Mouse (Mus musculus): ENCODE measurements at regions not wholly inside any gene's neighbourhood (a gene's known extent, or its start where the extent isn't known, plus 50 kb on each side); places are given as distances from the start of the nearest gene placed in this dataset.

GRCm38 (mm10) chr15:97578046-97578445, 127.6 kb downstream of the Rpap3 start:
- no peak for DNase-seq (ENCODE audit: low spot score in 2 of 2)

DNA sequence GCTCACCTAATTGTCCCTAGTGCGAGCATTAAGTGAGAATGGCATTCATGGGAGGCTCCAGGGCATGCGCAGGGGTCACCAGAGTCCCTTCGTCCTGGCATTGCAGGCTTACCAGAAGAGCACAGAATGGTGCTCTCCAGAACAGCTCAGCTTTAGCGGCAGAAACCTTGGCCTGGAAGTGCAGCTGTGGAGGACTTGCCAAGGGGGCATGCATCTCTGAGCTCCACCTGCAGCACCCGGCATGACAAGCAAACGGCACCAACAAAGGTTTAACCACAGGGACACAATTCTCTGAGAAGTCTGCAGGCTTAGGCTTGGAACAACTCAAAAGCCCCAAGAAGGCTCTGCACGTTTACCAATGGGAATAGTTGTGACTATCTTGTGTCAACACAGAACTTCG, 128.4 kb downstream of the Rpap3 start:
- DNase-seq (ENCODE audit: low spot score in 2 of 2), result no peak

DNA sequence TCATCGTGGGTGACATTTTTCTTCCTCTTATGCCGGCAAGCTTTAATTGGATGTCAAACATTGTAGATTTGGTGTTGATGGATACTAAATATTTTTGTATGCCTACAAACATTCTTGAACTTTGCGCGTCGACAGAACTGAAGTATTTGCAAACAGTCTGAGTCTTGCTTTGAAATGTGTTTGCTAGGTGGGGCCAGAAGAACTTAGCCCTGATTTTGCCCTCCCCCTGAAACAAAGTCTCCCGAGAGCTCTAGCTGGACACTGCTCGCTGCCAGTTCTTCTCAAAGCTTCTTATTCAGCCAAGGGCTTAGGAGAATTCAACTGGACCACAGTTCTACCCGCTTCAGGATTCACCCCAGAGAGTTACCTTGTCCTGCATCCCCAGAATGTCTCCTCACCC, 133.0 kb downstream of the Rpap3 start:
- no peak for DNase-seq (ENCODE audit: low spot score in 2 of 2)

DNA sequence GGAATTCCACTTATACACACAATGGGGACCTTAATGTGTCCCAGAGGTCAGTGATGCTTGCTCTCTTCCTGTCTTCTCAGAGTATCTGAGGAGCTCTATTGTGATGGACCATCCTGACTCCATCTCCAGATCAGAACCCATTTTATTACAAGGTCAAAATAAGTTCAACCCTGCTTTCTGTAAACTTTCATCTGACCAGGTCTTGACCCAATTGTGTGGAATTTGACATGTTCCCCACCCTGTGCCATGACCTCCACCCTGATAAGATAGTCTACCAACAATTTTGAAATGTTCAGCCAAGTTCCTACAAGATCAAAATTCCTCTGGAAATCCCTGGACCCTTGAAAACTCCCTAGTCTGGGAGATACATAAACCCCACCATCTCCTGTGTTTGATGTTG, 133.7 kb downstream of the Rpap3 start:
- DNase-seq (ENCODE audit: low spot score in 2 of 2), result no peak

DNA sequence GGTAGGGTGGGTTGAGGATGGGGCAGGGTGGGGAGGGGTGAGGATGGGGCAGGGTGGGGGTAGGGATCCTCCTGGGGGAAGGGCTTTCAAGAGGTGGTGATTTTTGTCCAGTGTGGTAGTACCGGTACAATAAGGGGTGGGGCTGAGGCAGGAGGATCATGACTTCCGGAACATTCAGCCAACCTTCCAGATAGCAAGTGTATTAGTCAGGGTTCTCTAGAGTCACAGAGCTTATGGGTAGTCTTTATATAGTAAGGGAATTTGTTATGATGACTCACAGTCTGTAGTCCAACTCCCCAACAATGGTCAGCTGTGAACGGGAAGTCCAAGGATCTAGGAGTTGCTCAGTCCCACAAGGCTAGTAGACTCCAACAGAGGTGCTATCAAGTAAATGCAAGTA, 145.5 kb downstream of the Rpap3 start:
- no peak for DNase-seq (ENCODE audit: low spot score in 2 of 2)

- no peak for DNase-seq (ENCODE audit: low spot score in 2 of 2)
Measured at GRCm38 (mm10) chr15:97558725-97559124, 146.9 kb downstream of the Rpap3 start.

GRCm38 (mm10) chr15:97548354-97548753, 157.3 kb downstream of the Rpap3 start:
- no peak for DNase-seq (ENCODE audit: low spot score in 2 of 2)

DNA sequence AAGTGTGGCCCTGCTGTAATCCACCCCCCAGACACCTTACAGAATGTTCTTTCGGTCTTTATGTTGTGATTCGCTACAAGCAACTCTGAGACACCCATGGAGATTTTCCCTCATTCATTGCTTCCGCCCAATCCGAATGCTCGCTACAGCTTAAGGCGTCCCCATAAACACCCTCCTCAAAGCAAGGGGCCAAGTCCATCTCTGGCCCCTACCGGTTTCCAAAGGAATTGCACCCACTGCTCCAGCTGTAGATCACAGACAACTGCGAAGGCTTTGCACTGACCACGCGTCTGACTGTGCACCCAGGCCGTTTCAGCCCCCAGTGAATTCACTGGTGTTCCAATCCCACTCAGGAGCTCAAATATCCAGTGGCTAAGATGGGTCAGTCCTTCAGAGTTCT, 160.6 kb downstream of the Rpap3 start:
- no peak for DNase-seq (ENCODE audit: low spot score in 2 of 2)

DNA sequence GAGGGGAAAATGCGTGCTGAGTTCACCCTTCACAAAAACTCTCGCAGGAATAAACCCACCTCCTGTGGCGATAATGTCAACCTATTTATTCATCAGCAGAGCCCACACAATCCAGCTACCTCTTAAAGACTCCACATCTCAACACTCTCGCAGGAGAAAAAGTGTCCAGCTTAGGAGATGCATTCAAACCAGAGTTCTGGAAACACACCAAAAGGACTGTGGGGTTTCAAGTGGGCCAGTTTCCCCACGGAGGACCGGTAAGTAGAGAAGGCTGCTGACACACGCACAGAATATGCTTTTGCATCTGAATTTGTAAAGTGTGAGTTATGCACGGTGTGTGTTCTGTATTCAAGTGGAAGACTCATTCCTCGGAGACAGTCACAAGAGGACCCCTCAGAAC, 164.0 kb downstream of the Rpap3 start:
- DNase-seq (ENCODE audit: low spot score in 2 of 2), result no peak

DNA sequence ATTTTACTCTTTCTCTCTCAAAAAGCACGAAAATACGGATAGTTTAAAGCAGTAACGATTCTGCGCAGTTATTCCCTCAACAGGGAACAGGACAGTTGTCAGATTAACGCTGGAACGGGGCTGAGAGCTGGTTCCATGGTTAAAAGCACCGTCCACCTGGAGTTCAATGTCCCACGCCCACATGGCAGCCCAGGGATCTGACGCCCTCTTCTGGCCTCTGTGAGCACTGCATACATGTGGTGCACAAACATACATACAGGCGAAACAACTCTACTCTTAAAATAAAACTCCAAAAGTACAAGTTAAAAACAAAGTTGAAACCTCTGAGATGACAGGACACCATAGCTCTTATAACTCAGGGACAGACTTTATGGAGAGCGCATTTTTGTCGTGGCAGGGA, 169.5 kb downstream of the Rpap3 start:
- no peak for DNase-seq (ENCODE audit: low spot score in 2 of 2)

DNA sequence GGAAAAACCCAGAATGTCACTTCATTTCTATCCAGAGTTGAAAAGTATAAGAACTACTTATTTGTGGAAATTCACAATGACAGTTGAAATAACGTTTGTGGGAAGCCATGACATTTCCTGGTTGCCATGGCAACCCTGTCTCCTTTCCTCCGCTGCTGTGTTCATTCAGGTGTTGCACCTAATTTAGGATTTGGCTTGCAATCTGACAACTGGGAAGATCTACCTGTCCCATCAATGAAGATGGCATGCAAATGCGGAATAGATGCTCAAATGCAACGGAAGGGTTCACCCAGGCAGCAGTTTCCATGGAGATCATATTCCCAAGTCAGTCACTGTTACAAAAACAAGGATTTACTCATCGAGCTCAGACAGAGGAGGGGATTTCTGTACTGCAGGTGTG, 170.7 kb downstream of the Rpap3 start:
- peak; percentile 8 to 21 for DNase-seq (ENCODE audit: low spot score in 2 of 2)

DNA sequence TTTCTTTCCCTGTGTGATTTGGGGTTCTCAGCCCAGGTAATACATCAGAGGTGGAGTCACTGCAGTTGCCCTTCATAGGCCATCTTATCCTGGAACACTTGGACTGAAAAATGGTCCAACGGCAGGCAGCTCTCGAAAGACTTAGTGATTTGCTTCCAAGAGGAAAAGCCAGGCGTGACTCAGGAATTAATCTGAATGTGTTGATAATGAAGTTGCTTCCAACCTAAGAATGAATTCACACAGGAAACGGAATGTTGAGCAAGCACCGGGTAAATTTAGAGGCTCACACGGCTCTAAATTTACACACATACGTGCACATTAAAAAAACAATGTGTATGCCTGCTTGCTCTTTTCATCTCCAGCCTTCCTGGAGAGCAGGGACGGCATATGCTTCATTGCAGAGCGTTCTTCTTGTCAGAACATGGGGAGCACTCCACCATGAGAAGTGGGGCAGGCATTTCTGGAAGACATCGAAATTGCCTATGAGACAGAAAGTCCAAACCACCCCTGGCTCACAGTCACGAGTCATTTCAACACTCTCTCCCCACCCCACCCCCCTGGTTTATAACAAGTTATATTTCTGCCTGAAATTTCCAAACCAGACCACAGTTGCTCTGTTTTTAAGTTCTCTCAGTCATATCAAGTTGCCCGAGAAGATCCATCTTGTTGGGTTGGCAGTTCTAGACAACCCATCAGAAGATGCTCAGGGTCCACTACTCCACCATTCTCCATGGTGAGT, 171.9 kb downstream of the Rpap3 start:
- no peak for DNase-seq (ENCODE audit: low spot score in 2 of 2)

DNA sequence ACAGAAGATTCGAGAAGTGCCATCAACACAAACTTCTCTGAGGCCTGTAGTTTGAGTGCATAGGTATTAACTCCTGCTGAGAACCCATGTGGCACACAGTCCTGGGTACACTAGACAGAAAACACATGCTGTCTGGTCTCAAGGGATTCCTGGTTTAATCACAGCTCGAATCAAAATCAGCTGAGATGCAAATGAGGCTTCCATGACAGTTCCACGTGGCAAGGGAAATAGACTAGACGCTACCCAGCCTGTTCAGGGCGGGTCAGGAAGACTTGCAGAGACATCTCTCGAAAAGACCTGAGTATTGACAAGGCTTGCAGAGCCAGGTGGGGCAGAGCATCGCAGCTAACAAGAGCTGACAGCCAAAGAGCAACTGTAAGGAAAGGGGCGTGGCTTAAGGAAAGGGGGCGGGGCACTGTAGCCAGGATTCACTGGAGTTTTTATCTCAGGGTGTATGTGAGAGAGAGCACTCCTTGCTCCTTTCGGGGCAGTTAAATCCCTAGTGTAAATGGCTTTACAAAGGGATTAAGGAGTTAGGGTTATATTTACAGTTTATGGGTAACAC, 173.2 kb downstream of the Rpap3 start:
- DNase-seq (ENCODE audit: low spot score in 2 of 2), result no peak

DNA sequence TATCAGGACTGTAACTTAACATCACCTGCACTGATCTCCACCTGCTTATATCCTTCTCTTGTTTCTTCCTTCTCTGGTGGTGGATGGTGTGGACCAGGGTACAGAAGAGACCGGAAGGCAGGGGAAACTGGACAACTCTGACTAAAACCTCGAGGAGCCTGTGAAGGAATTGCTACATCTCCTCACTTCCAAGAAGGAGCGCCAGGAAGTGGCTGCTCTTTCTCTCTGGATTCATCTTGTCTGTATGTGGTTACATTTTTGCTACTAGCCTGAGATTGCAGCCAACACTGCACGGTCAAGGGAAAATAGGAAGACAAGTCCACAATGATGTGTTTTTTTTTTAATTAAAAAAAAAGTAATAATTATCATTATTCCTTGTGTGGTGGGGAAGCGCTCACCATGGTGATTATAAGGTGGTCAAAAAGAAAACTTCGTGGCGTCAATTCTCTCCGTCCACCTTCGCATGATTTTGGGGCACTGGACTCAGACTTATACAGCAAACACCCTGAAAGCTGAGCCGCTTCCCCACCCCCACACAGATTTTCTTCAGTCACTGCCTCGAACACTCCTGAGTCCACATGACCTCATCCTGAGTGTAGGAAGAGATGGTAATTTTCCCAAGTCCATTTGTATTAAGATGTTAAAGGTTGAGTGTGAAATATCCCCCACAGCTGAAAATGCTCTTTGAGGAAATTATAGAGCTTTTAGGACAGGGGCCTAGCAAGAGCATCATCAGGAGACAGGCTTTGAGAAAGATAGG, 177.2 kb downstream of the Rpap3 start:
- DNase-seq (ENCODE audit: low spot score in 2 of 2), result no peak

DNA sequence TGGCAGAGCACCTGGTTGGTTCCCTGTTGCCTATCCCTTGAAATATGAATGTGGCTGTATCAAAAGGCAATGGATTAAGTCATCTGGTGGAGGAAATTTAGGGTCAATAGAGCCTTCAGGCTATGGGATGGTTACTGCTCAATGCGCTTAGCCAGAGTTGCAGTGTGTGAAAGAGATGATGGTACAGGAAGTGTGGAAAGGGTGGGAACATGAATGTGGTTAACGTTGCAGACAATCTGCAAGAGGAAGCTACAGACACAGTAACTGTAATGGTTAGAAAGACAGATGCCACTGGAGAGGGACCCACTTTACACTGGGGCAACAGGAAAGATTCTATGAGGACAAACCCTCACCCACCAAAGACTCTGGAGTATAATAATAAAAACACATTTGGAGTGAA, 185.2 kb downstream of the Rpap3 start:
- DNase-seq (ENCODE audit: low spot score in 2 of 2), result no peak

DNA sequence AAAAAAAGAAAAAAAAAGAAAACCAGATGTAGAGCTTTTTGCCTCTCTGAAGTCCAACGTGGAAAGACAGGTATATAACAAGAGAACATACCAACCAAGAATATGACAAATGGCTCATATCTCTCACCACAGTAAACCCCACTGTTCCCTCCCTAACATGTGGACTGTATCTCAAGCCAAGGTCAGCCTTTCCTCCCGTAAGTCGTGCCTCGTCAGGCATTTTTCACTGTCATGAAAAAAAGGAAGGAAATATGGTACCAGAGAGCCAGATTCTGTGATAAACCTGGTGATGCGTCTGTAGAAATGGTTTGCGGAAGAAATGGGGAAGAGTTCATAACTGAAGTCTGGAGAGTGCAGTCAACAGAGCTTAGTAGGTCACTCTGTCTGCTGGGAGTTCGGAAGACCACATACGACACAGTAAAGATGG, 185.7 kb downstream of the Rpap3 start:
- no peak for DNase-seq (ENCODE audit: low spot score in 2 of 2)

GRCm38 (mm10) chr15:97517926-97518325, 187.7 kb downstream of the Rpap3 start:
- DNase-seq (ENCODE audit: low spot score in 2 of 2), result no peak

DNA sequence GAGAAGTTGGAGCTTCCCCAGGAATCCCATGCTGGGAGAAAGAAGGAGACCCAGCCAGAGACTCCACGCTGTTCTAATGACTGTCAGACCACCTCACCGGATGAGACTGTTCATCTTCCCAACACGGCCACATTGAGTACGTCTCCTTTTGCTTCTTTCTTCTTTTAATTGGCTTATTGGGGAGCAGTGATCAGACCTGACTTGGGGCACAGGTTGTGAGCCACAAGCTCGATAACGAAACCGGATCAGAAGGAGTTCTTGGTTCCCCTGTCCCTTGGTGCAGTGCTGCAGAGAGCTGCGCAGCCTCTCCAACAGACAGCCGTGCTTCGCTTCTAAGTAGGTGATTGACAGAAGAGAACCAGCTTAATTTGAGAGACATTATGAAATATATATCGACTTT, 188.4 kb downstream of the Rpap3 start:
- no peak for DNase-seq (ENCODE audit: low spot score in 2 of 2)

GRCm38 (mm10) chr15:97515773-97516172, 189.9 kb downstream of the Rpap3 start:
- DNase-seq (ENCODE audit: low spot score in 2 of 2), result no peak

DNA sequence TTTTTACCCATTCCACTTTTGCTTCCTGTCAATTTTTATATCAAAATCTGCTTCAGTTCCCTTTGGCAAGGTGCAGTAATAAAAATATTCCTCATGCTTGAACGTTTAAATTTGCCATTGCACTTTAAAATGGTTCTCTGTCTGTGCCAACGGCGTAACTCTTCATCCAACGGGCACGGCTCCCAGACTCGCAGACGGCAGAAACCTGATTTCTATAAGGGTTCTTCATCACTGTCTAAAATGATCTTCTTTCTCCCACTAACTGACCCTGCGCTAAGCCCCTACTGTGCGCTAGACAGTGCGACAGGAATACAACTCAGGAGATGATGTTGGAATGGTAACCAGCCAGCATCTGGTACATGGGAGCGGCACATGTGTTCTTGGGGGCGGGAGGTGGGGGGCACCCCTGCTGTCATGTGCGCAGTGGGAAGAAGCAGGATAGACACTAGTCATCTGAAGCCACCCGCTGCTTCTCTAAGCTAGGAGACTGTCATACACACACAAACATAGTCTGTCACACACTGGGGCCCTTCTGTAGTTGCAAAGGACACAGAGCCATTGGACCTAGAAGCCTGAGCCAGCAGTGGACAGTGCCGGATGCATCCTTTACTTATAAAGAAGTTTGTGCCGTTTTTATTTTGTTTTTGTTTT, 197.8 kb downstream of the Rpap3 start:
- peak; percentile 14 to 46 for DNase-seq (ENCODE audit: low spot score in 2 of 2)

DNA sequence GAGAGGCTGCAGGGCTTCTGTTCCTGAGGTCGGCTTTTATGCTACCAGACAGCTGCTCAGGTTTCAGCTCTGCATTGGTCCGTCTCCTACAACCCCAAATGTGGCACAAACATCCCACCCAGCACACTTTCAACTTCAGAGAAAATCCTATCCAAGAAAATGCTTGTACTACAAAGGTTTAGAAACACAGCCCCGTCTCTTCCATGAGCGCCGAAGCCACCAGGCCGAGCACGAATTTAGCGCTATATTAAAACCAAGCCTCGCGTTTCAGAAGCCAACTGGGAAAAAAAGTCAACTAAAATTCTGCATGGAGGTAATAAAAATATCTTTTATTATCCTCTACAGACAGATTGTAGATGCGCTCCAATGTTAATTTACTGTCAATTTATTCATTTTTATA, 198.4 kb downstream of the Rpap3 start:
- DNase-seq (ENCODE audit: low spot score in 2 of 2), result no peak

DNA sequence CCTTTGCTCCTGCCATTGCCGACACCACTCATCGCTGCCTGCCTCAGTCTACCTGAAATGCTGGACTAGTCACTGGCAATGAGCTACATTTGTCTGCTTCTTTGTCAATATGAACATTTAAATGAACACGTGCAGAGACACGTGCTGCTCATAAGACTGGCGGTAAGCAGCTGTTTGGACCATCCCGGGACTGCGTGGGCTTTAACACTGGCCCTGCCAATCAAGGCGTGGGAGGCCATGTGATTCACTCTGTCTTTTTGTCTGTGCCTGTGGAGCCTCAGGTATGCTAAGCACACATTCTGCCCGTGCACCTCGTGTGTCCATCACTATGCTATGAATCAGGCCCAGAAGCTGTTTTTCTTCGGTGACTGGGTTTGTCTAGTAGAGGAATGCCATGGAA, 199.9 kb downstream of the Rpap3 start:
- DNase-seq (ENCODE audit: low spot score in 2 of 2), result peak; percentile 33 to 52

Measured in layer of hippocampus, adult 8-10 months (tissue).